Mouse (Mus musculus) liver, adult 2 months (tissue): ENCODE measurements around the gene Mbnl2.

Source experiments
- CTCF ChIP-seq: fragments of 200-500 bp; IDR thresholded peaks from 2 replicates; pipeline ENCODE4 v1.5.1; 2011; ENCODE audit warnings: low read depth, low read length, control low read depth
- POLR2A ChIP-seq: fragments of 200-500 bp; IDR thresholded peaks from 2 replicates; pipeline ENCODE4 v1.6.1; 2011; ENCODE audit warnings: low read length, control low read depth; ENCODE audit not compliant: insufficient read depth; ENCODE audit errors: extremely low read depth

- TF ChIP-seq POLR2A (no peak), CTCF (no peak)
Measured at GRCm38 (mm10) chr14:120287987-120288275, 12.5 kb downstream of the Mbnl2 start.
